Mouse (Mus musculus): ENCODE results near the gene Nprl2.

GRCm38 (mm10) chr9:107510384-107511100 lies 31.5 kb upstream of the Nprl2 start:
- TF ChIP-seq MYC (IDR thresholded peaks at IDR 0.05; ENCODE audit: low read depth, low read length), result no peak
- TF ChIP-seq ZNF384 (IDR thresholded peaks at IDR 0.05; ENCODE audit: low read depth, low read length), result no peak
- no peak for TF ChIP-seq MAFK (IDR thresholded peaks at IDR 0.05; ENCODE audit: borderline replicate concordance, low read depth, low read length)
- TF ChIP-seq NELFE (IDR thresholded peaks at IDR 0.05; ENCODE audit: low read depth, low read length), result no peak
- no peak for TF ChIP-seq USF1 (IDR thresholded peaks at IDR 0.05; ENCODE audit: low read depth, low read length)
- TF ChIP-seq EP300 (IDR thresholded peaks at IDR 0.05; ENCODE audit: low read depth in 1 of 2, low read length in 2 of 2), result no peak
- no peak for TF ChIP-seq CTCF (IDR thresholded peaks at IDR 0.05 in 2 of 3, conservative IDR thresholded peaks at IDR 0.05 in 1 of 3; ENCODE audit: control insufficient read depth in 1 of 3, insufficient read depth in 1 of 3, low read depth in 2 of 3, low read length in 3 of 3, poor library complexity in 1 of 3, severe bottlenecking in 1 of 3)
- TF ChIP-seq GATA1 (IDR thresholded peaks at IDR 0.05; ENCODE audit: low read depth, low read length), result no peak
- TF ChIP-seq E2F4 (IDR thresholded peaks at IDR 0.05; ENCODE audit: borderline replicate concordance, low read depth, low read length), result no peak
- TF ChIP-seq UBTF (IDR thresholded peaks at IDR 0.05; ENCODE audit: borderline replicate concordance, insufficient read depth, low read depth, low read length), result no peak
- no peak for TF ChIP-seq POLR2A (IDR thresholded peaks at IDR 0.05; ENCODE audit: control insufficient read depth in 1 of 2, insufficient read depth in 1 of 2, low read depth in 1 of 2, low read length in 2 of 2, poor library complexity in 1 of 2)
- no peak for TF ChIP-seq TBP (IDR thresholded peaks at IDR 0.05; ENCODE audit: low read depth, low read length)
- TF ChIP-seq POLR2AphosphoS2 (IDR thresholded peaks at IDR 0.05; ENCODE audit: low read length), result no peak
- no peak for TF ChIP-seq ZKSCAN1 (IDR thresholded peaks at IDR 0.05; ENCODE audit: low read depth, low read length)

All from MEL (cell line).